Mouse (Mus musculus) forebrain, embryonic 15.5 days (tissue): ENCODE results near the gene Ppfia3. TPM values are rescaled to one million over a fixed set of nuclear protein-coding genes. Genes with fewer than 3 reads are reported as not detected.

ENCODE experiments used
- ATAC-seq: fragments of 200-750 bp; cut with Nextera tagmentation; replicated peaks from 2 replicates; pipeline ENCODE4 v1.8.0; 2017; ENCODE audit warnings: mild to moderate bottlenecking, moderate TSS enrichment, moderate library complexity
- H3K27ac ChIP-seq: fragments of 300-500 bp; sonication (generic); replicated peaks from 2 replicates; pipeline ENCODE4 v1.5.1; 2015; ENCODE audit warnings: mild to moderate bottlenecking, inconsistent platforms
- H3K27me3 ChIP-seq: fragments of 300-500 bp; sonication (generic); 2 replicates; pipeline ENCODE4 v1.6.1; 2015; ENCODE audit warnings: inconsistent platforms
- H3K36me3 ChIP-seq: fragments of 300-500 bp; sonication (generic); 2 replicates; pipeline ENCODE4 v1.6.1; 2015; ENCODE audit warnings: mild to moderate bottlenecking, inconsistent platforms
- H3K4me1 ChIP-seq: fragments of 300-500 bp; sonication (generic); 2 replicates; pipeline ENCODE4 v1.6.1; 2015; ENCODE audit warnings: inconsistent platforms
- H3K4me2 ChIP-seq: fragments of 300-500 bp; sonication (generic); replicated peaks from 2 replicates; pipeline ENCODE4 v1.6.1; 2015; ENCODE audit warnings: mild to moderate bottlenecking, inconsistent platforms
- H3K4me3 ChIP-seq: fragments of 300-500 bp; sonication (generic); 2 replicates; pipeline ENCODE4 v1.5.1; 2015; ENCODE audit warnings: mild to moderate bottlenecking, inconsistent platforms
- H3K9ac ChIP-seq: fragments of 300-500 bp; sonication (generic); replicated peaks from 2 replicates; pipeline ENCODE4 v1.6.1; 2015; ENCODE audit warnings: mild to moderate bottlenecking, inconsistent platforms
- H3K9me3 ChIP-seq: fragments of 300-500 bp; sonication (generic); 2 replicates; pipeline ENCODE4 v1.6.1; 2016; ENCODE audit warnings: inconsistent platforms
- WGBS: fragments of 180-500 bp; shearing (Covaris S2); methylation state at CpG from one replicate; pipeline ENCODE4 v1.1.7; 2015; ENCODE audit warnings: mixed read lengths; 5-methylcytosine and 5-hydroxymethylcytosine counted together
- polyA plus RNA-seq: library from polyadenylated mRNA; unstranded; fragments of >200 nt; fragmentation: Nextera tagmentation; extraction: Ambion mirVana; gene quantifications from 2 replicates; pipeline ENCODE4 v1.2.1, GENCODE M21; 2015

The Ppfia3 gene
- polyA plus RNA-seq, 1 experiment from 2014 or later = 20.1 TPM

- H3K9ac ChIP-seq = no peak overlapping the region
- WGBS = 5% methylated on average over 14 of the region's 14 CpGs
Measured at GRCm38 (mm10) chr7:45338161-45338911, 28.5 kb downstream of the Ppfia3 start.

DNA sequence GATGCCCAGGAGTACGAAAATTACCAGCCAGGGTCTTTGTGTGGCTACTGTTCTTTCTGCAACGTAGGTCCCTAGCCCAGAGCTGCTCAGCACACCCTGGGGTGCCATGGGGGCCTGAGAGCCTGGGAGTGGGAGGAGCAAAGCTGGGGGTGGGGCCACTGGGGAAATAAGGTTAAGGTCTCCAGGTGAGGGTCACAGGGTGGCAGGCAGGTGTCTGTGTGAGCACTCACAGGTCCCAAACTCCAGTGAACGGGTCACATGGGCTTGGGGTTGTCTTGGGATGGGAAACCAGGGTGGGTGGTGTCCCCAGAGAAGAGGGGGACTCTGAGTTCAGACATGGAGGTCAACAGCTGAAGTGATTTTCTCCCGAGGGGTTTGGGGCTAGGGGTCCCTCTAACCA is 29.4 kb downstream of the Ppfia3 start:
- H3K27ac ChIP-seq = no peak overlapping the region

More at GRCm38 (mm10) chr7:45338161-45338911, 28.5 kb downstream of the Ppfia3 start:
- no peaks in the 10 kb centered on the region for H3K9me3 ChIP-seq
- no peaks in the 10 kb centered on the region for H3K36me3 ChIP-seq
- H3K4me3 ChIP-seq = no peak overlapping the region
- no peak for ATAC-seq
- H3K4me1 ChIP-seq = peaks cover 37% of the 10 kb centered on the region
- H3K4me2 ChIP-seq = peak overlapping the region; percentile 72; the same call in 1 of the 2 replicates
- peaks cover 11% of the 10 kb centered on the region; the same call in 1 of the 2 replicates for H3K27me3 ChIP-seq
- no peak overlapping the region for H3K27ac ChIP-seq

DNA sequence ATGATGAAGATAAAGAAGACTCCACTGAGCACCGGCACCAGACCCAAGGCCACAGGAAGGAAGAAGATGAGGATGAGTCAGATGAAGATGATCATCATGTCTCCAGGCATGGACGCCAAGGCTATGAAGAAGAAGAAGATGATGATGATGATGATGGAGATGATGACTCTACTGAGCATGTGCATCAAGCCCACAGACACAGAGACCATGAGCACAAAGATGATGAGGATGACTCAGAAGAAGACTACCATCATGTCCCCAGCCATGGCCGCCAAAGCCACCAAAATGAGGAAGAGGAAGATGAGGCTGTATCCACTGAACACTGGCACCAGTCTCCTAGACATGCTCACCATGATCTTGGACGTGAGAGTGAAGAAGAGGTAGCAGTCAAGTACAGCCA is 30.5 kb downstream of the Ppfia3 start:
- H3K27me3 ChIP-seq = peaks cover 11% of the 10 kb centered on the region; the same call in 1 of the 2 replicates
- 91% methylated on average over 4 of the region's 4 CpGs for WGBS
- H3K9me3 ChIP-seq = no peaks in the 10 kb centered on the region
- no peak overlapping the region for H3K4me3 ChIP-seq
- H3K4me2 ChIP-seq = no peak overlapping the region
- no peak overlapping the region for H3K27ac ChIP-seq
- no peaks in the 10 kb centered on the region for H3K36me3 ChIP-seq
- no peak for ATAC-seq
- no peak overlapping the region for H3K9ac ChIP-seq
- peaks cover 44% of the 10 kb centered on the region for H3K4me1 ChIP-seq

More for the DNA sequence above, 29.4 kb downstream of the Ppfia3 start:
- ATAC-seq = no peak
- peaks cover 45% of the 10 kb centered on the region for H3K4me1 ChIP-seq
- H3K27me3 ChIP-seq = peaks cover 11% of the 10 kb centered on the region; the same call in 1 of the 2 replicates
- no peaks in the 10 kb centered on the region for H3K9me3 ChIP-seq
- H3K36me3 ChIP-seq = no peaks in the 10 kb centered on the region
- no peak overlapping the region for H3K4me2 ChIP-seq
- no peak overlapping the region for H3K4me3 ChIP-seq
- H3K9ac ChIP-seq = no peak overlapping the region
- 15% methylated on average over 4 of the region's 4 CpGs for WGBS

DNA sequence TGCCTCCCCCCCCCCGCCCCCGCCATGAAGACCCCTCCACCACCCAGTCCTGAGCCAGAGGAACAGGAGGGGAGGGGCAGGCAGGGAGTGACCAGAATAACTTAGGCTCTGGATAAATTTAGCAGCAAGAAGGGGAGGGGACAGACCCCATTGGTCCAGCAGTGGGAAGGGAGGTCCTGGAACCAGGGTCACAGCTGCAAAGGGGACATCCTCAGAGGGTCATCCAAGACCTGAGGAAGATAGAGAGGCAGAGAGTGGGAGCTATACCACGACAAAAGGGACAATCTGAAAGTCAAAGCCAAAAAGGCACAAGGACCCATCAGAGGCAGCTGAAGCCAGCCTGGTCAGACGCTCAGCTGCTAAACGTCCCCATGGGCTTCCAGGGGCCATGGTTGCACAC is 31.8 kb downstream of the Ppfia3 start, which contains the start of gene Hrc:
Gene Hrc (plus strand): TSS at position 235 of the 400 bp plus-strand sequence.
- Histone ChIP-seq H3K4me2 (no peak within 1 kb of the TSS), H3K4me3 (no peak within 1 kb of the TSS), H3K9me3 (no peaks in the 10 kb centered on the region), H3K4me1 (peaks cover 32% of the 10 kb centered on the region), H3K27ac (no peak within 1 kb of the TSS), H3K36me3 (no peaks in the 10 kb centered on the region), H3K27me3 (peaks cover 11% of the 10 kb centered on the region; the same call in 1 of the 2 replicates), H3K9ac (peak within 1 kb of the TSS; percentile 62; the same call in 1 of the 2 replicates)
- no peak for ATAC-seq
- WGBS = 32% methylated on average over 5 of the region's 5 CpGs

GRCm38 (mm10) chr7:45334605-45335004 is 32.2 kb downstream of the Ppfia3 start:
- Histone ChIP-seq H3K27ac (no peak overlapping the region), H3K9ac (no peak overlapping the region), H3K4me1 (peaks cover 28% of the 10 kb centered on the region), H3K27me3 (peaks cover 11% of the 10 kb centered on the region; the same call in 1 of the 2 replicates), H3K9me3 (no peaks in the 10 kb centered on the region), H3K36me3 (no peaks in the 10 kb centered on the region), H3K4me3 (no peak overlapping the region), H3K4me2 (no peak overlapping the region)
- WGBS = 37% methylated on average over 3 of the region's 3 CpGs
- no peak for ATAC-seq

DNA sequence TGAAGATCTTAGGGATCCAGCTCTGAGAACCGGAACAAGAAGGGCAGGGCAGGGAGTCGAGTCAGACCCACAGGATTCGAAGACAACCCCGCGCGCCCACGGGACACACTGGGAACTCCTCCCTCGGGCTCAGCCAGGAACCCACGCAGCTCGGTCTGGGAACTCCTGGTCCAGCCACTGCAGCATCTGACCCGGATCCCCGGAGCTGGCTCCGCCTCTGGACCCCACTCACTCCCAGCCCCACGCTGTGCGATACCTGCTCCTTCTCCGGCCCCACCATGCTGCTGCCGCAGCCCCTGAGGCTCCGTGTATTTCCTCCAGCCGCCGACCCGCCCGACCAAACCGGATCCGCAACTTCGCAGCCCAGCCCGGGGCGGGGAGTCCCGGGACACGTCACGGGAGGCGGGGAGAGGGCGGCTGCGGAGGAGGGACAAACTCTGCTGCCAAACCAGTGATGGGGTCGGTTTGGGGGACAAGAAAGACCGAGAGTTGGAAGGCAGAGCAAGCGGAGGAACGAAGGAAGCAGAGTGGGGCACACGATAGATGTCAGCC is 33.3 kb downstream of the Ppfia3 start, which contains the start of gene Trpm4:
Gene Trpm4 (minus strand): TSS at position 350 of the 552 bp plus-strand sequence.
- peak within 1 kb of the TSS; percentile 97 for H3K4me2 ChIP-seq
- no peaks in the 10 kb centered on the region for H3K36me3 ChIP-seq
- H3K9me3 ChIP-seq = no peaks in the 10 kb centered on the region
- peaks cover 6% of the 10 kb centered on the region; the same call in 1 of the 2 replicates for H3K27me3 ChIP-seq
- peaks cover 17% of the 10 kb centered on the region for H3K4me1 ChIP-seq
- peak within 1 kb of the TSS; percentile 62 for H3K9ac ChIP-seq
- H3K4me3 ChIP-seq = peak within 1 kb of the TSS; percentile 69
- WGBS = under 1% methylated on average over 38 of the region's 38 CpGs
- H3K27ac ChIP-seq = 0 out of 2 replicates have a peak within 1 kb of the TSS, but pooled peaks have one; percentile 24
- peak; percentile 71 for ATAC-seq

- H3K4me3 ChIP-seq = peak overlapping the region; percentile 69
- H3K9ac ChIP-seq = peak overlapping the region; percentile 62
- peak; percentile 66 for ATAC-seq
- no peaks in the 10 kb centered on the region for H3K36me3 ChIP-seq
- no peaks in the 10 kb centered on the region for H3K9me3 ChIP-seq
- H3K4me1 ChIP-seq = peaks cover 16% of the 10 kb centered on the region
- H3K27me3 ChIP-seq = no peaks in the 10 kb centered on the region
- WGBS = 4% methylated on average over 22 of the region's 22 CpGs
- H3K27ac ChIP-seq = no peak overlapping the region
- H3K4me2 ChIP-seq = peak overlapping the region; percentile 97
Measured at GRCm38 (mm10) chr7:45332685-45333425, 34.0 kb downstream of the Ppfia3 start.

DNA sequence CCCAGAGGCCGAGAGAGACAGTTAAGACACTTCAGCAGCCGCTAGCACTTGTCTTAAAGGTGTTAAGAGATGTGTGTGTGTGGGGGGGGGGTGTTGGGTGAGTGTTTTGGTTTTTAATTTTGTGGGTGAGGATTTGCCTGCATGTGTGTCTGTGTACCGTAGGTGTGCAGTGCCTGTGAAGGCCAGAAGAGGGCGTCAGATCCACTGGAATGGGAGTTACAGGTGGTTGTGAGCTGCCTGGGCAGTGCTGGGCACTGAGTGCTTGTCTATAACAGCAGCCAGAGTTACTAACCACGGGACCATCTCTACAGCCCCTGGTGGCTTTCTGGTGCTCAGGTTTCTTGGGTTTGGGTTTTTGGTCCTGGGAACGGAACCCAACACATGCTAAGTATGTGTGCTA is 35.3 kb downstream of the Ppfia3 start:
- WGBS = 91% methylated on average over 6 of the region's 6 CpGs
- Histone ChIP-seq H3K4me3 (no peak overlapping the region), H3K4me1 (peaks cover 16% of the 10 kb centered on the region), H3K36me3 (no peaks in the 10 kb centered on the region), H3K27me3 (no peaks in the 10 kb centered on the region), H3K9ac (no peak overlapping the region), H3K4me2 (no peak overlapping the region), H3K9me3 (no peaks in the 10 kb centered on the region), H3K27ac (no peak overlapping the region)
- no peak for ATAC-seq

- Histone ChIP-seq H3K36me3 (no peaks in the 10 kb centered on the region), H3K27ac (no peak overlapping the region), H3K4me1 (peaks cover 14% of the 10 kb centered on the region), H3K9ac (no peak overlapping the region), H3K4me2 (no peak overlapping the region), H3K4me3 (no peak overlapping the region), H3K27me3 (no peaks in the 10 kb centered on the region), H3K9me3 (no peaks in the 10 kb centered on the region)
- ATAC-seq = no peak
- WGBS = 85% methylated on average over 13 of the region's 13 CpGs
Measured at GRCm38 (mm10) chr7:45328841-45329475, 37.9 kb downstream of the Ppfia3 start.

- Histone ChIP-seq H3K36me3 (no peaks in the 10 kb centered on the region), H3K4me2 (no peak overlapping the region), H3K27me3 (no peaks in the 10 kb centered on the region), H3K4me3 (no peak overlapping the region), H3K9me3 (no peaks in the 10 kb centered on the region), H3K4me1 (no peaks in the 10 kb centered on the region), H3K27ac (no peak overlapping the region), H3K9ac (no peak overlapping the region)
- ATAC-seq = no peak
Measured at GRCm38 (mm10) chr7:45325800-45326199, 41.0 kb downstream of the Ppfia3 start.

DNA sequence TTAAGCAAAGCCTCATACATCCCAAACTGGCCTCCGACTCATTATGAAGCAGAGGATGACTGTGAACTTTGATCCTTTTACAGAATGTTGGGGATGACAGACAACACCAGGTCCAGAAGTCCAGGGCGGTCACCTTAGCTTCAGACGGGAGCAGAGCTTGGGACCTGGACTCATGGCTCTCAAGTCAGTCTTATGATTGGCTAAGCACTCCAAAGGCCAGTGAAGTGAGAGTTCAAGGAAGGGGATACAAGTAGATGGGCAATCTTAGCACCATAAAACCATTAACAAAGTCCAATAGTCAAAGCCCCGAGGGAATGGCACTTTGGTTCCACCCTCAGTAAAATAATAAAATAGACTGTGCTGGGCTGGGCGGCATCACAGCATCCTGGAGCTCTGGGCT is 43.8 kb downstream of the Ppfia3 start:
- Histone ChIP-seq H3K4me2 (no peak overlapping the region), H3K4me1 (no peaks in the 10 kb centered on the region), H3K4me3 (no peak overlapping the region), H3K27ac (no peak overlapping the region), H3K9me3 (no peaks in the 10 kb centered on the region), H3K36me3 (no peaks in the 10 kb centered on the region), H3K27me3 (no peaks in the 10 kb centered on the region), H3K9ac (no peak overlapping the region)
- no peak for ATAC-seq
- 90% methylated on average over 5 of the region's 5 CpGs for WGBS
